Mouse (Mus musculus) mammary gland, adult 2 months (tissue): ENCODE measurements around the gene Plpp4. TPM values are rescaled to one million over a fixed set of nuclear protein-coding genes. Genes with fewer than 3 reads are reported as not detected.

Experiments
- polyA plus RNA-seq: library from polyadenylated mRNA; depleted of rRNA; stranded (reverse); fragments of >200 nt; gene quantifications from 2 replicates; pipeline ENCODE4 v1.2.3, GENCODE M21; 2012; ENCODE audit warnings: low replicate concordance; rRNA removed

Plpp4 gene
- 0.17 TPM in 1 of 2 replicates, not detected in the other for polyA plus RNA-seq

DNA sequence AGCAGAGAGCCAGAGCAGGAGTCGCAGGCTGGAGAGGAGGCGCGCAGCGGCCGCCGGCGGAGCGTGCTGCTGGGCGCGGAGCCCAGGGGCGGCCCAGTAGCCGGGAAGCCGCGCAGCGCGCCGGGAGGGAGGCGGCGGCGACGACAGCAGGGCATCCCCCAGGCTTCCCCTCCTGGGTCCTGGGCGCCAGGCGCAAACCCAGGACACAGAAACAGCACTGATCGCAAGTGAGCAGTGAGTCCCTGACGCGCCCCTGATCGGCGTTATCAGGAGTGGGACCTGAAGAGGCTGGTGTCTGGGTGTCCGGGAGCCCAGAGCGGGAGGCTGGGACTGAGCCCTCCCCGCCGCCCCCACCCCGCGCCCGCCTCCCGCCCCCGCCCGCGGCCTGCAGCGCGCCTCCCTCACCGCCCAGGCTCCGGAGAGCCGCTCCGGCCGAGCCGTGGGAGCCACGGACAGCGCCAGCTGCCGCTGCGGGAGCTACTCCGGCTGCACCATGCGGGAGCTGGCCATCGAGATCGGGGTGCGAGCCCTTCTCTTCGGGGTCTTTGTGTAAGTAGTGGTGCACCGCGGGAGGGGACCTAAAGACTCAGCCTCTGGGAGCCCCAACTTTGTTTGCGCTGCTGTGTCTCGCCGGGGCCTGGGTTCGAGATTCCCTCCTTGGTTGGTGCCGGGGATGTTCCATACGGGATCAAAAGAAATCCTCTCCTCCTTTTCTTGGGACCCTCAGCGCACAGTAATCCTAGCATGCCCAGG, at the start of gene Plpp4:
TSS of gene Plpp4 (plus strand) at position 411 of the 753 bp plus-strand sequence.

